Mouse (Mus musculus) kidney, adult 18-20 months (tissue): ENCODE data around the gene Cbx8.

Experiments
- DNase-seq: peaks from one replicate; pipeline ENCODE4 v3.0.0; 2021

Cbx8 gene

GRCm38 (mm10) chr11:119078691-119079444, 38.1 kb upstream of the Cbx8 start:
- peak; percentile 78 for DNase-seq

GRCm38 (mm10) chr11:119077755-119078154, 37.0 kb upstream of the Cbx8 start:
- DNase-seq, result no peak

DNA sequence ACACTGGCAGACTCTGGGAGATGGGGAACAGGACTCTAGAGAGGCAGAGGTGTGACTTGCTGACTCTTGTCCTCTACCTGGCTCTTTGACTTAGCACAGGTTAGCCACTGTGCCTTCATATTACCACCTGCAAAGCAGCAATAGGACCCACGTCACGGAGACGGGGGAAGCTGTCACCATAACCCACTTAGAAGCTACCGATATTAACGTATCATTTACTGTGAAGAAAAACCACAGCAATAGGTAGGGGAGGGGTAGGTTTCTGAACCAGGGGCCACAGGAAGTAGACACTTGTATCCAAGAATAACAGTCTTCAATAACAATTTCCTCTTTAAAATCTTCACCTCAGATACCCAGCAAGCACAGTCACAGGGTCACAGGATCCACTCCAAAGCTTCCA, 35.0 kb upstream of the Cbx8 start:
- DNase-seq, result no peak

- DNase-seq, result no peak
Observed at GRCm38 (mm10) chr11:119073876-119074433, 33.2 kb upstream of the Cbx8 start.

GRCm38 (mm10) chr11:119072986-119073385, 32.2 kb upstream of the Cbx8 start:
- no peak for DNase-seq

DNA sequence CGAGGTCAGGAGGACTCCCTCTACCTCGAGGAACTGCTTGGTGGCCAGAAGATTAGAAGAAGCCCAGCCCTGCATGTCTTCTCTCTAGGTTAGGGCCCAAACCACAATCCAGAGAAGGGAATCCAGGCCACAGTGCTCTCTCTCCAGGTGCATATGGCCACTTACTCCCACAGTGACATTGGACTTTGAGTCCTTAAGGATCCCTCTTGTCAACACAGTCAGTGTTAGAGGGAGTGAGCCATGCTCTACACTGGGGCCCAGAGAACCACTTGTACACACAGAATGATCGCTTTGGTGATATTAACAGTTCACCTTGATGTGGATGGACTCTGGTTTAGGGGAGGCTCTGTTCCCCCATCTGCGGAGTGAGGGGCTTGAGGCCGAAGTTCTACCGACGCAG, 31.5 kb upstream of the Cbx8 start:
- no peak for DNase-seq

- DNase-seq, result no peak
Observed at GRCm38 (mm10) chr11:119066841-119067240, 26.1 kb upstream of the Cbx8 start.

- DNase-seq, result no peak
Observed at GRCm38 (mm10) chr11:119059256-119059655, 18.5 kb upstream of the Cbx8 start.

DNA sequence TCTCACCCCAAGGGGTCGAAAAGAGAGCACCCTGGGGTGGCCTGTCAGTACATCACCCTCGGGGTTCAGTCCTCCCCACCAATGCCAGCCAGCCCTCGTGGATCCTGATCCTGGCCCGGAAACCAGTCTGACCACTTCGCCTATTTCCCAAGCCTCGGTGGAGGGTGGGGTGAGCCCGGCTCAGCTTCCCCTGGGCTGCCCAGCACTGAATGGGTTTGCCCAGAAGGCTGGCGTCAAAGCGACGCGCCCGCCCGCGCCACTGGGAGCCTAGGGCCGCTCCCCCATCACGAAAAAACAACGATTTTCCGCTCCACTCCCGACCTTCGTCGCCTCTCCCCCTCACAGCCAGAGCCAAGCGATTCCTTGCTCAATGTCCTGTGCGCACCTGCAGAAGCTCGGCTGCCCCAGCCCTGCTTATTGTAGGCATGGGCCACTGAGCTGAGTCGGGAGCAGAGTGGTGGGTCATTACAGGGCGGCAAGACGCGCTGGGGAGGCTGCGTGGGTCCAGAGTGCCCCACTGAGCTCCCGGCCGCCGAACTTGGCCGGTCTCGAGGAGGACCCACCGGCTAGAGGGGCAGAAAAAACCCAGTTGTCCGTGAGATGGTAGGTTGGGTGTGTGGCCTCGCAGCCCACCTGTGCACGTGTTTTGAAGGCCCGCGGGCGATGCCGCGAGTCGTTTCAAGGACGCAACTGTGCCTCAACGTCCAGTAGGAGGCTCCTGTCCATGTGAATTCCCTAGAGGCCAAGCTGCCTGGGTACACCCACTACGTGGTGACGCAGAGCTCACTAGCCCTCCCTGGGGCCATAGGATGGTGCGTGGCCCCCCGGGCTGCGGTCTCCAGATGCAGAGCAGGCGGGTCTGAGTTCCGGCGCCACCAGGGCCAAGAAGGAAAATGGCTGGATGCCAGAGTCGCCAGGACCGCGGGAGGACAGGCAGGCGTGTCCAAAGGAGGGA, 17.5 kb upstream of the Cbx8 start:
- peak; percentile 63 for DNase-seq

- DNase-seq, result no peak
Observed at GRCm38 (mm10) chr11:119057291-119057690, 16.5 kb upstream of the Cbx8 start.

DNA sequence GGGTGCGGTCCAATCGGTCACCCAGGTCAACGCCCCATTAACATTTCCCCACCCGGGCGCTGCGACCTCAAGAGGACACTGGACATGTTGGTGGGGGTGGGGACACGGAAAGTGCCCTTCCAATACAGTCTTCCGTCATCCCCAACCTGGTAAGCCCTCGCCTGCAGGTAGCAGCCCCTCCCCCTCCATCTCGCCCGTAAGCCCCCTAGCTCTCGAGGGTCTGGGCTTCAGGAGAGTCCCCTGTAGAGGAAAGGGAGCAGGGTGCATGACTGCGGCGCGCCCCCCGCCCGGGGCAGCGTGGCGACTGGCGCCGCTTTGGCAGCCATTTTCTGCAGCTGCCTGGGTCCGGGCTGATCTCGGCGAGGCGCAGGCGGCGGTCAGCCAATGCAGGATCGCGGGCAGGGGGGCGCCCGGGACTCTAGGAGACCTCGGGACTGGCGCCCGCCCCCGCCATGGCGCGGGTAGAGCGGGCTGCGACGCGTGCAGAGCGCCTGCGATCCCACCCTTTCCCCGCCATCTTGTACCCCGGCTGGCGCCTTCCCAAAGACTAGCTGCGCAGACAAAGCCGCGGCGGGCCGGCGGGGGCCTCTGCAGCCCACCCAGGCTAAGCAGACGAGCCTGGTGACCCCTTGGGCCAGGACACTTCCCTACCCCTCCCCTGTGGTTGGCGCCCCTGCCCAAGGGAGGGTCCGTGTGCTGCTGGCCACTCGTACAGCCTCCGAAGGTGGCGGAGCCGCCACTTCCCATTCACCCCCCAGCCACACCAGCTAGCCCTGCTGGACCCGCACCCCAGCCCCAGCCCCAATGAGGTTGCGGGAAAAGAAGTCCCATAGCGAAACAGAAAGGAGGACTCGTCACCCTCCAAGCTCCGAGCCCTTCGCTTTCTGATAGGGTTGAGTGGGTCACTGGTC, 15.8 kb upstream of the Cbx8 start:
- peak; percentile 67 for DNase-seq

DNA sequence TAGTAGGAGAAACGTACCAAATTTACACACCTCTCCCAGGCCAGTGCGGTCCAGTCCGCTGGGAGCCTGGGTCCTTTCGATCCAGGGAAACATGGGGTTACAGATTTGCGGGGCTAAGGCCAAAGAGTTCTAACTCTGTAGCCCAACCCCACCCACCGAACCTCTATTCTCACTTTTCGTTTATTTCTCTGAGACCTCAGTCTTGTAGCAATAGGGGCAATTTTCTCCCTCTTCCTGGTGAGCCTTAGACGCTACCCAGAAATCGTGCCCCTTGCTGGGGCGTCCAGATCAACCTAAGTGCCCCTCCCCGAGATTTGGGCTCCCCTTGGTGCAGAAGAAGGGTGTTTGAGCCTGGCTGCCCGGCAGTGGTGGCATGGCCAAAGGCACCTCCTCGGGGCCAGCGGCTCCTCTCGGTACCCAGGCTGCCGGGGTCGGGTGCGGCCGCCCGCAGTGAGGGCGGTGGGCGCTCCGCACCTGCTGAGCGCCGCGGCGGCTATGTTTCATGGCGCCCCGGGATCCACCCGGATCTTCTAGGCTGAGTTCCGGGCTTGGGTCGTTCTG, 14.9 kb upstream of the Cbx8 start:
- DNase-seq, result peak; percentile 51

- DNase-seq, result peak; percentile 18
Observed at GRCm38 (mm10) chr11:119054351-119055345, 13.9 kb upstream of the Cbx8 start.

DNA sequence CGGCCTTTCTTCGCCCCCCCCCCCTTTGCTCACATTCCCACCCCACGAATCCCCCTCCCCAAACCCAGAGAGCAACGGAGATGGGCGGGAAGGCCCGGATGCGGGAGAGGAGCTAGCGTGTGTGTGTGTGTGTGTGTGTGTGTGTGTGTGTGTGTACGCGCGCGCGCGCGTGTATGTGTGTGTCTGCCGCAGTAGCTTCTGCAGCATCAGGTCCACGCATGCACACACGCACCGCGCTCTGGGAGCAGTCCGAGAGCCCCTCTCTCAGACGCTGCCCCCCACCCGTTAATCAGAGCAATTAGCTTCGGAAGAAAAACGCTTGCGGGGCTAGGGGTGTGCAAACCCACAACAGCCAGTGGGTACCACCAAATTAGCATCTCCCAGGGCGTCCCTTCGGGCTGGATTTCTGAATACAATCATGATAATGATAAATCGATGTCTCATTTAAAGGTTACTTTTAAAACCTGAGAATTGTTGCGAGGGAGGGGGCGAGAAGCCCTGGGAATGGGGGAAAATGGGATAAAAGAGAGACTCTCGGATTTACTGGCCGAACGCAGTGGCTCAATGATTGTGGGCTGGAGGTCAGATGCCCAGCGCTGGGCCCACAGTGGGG, 13.1 kb upstream of the Cbx8 start:
- DNase-seq, result no peak

GRCm38 (mm10) chr11:119053257-119053670, 12.5 kb upstream of the Cbx8 start:
- DNase-seq, result no peak

- no peak for DNase-seq
Observed at GRCm38 (mm10) chr11:119052661-119053256, 12.0 kb upstream of the Cbx8 start.

GRCm38 (mm10) chr11:119051927-119052660, 11.3 kb upstream of the Cbx8 start:
- DNase-seq, result no peak

GRCm38 (mm10) chr11:119051426-119051825, 10.7 kb upstream of the Cbx8 start:
- no peak for DNase-seq

DNA sequence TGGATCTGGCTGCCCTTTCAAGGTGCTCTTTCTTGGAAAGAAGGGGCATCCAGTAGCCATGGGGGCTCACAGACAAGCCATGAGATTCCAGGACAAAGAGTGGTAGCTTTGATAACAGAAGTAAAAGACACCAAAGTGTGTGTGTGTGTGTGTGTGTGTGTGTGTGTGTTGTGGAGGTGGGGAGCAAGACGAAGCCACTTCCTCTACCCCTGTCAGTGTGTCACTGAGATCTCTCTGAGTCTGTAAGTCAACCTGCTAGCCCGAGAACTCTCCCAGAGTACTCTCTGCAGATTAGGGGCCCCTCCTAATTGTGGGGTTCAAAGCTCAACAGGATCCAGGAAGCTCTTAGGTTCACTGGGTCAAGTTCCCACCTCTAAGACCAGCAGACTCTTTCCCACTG, 9.6 kb upstream of the Cbx8 start:
- no peak for DNase-seq
